9 mouse cellular contexts compared by ENCODE assay signal in genomic region chr13:53775687-53776086, GRCm38 (mm10).
DNase-seq lines count a peak whose midpoint lies in the region; ATAC-seq and TF ChIP-seq lines count a peak whose summit lies in the region.
"Had no signal": no experiment of that assay in that cellular context is flagged by ENCODE, and none has a peak within 500 bp of the region (broad histone marks: within the 10 kb centered on the region; RNA-seq: fewer than 3 reads in every experiment).

No protein-coding gene starts in this region.

- no peaks in the 10 kb centered on the region for H3K27me3 ChIP-seq in midbrain, postnatal 0 days (ENCODE audit: insufficient read depth, low read length)

- DNase-seq in gastrocnemius, postnatal 14 days, result peak; percentile 18
- no peak for DNase-seq in gastrocnemius, adult 18-20 months (ENCODE audit: low spot score)
- peak; percentile 30 for DNase-seq in ovary, postnatal 36 days (ENCODE audit: low spot score)
- no peak for DNase-seq in ovary, postnatal 10 days (ENCODE audit: low spot score)
- peak; percentile 48 for DNase-seq in brain, embryonic 14.5 days (ENCODE audit: low read depth)
- peak; percentile 28 for DNase-seq in induced T-regulatory cell, adult 2 months (ENCODE audit: low read depth)
- DNase-seq in midbrain, postnatal 0 days (ENCODE audit: low spot score), result peak; percentile 64
- DNase-seq in Muller cell, postnatal 12 days (ENCODE audit: inconsistent ontology term), result no peak

- TF ChIP-seq POLR2A in brain, embryonic 14.5 days (IDR thresholded peaks at IDR 0.05; ENCODE audit: borderline replicate concordance, extremely low read depth, insufficient read depth, insufficient read length, poor library complexity, severe bottlenecking), result no peak

- intact Hi-C loops in gastrocnemius, postnatal 14 days (cut with DNase I; ENCODE audit: low total_unique reads), result no loop called here

- no peak for ATAC-seq in midbrain, postnatal 0 days (ENCODE audit: low FRiP score)

- H3K27ac ChIP-seq in midbrain, postnatal 0 days (ENCODE audit: low read depth, low read length), result no peak overlapping the region
- H3K27ac ChIP-seq: limb, embryonic 12.5 days had no signal

- no peaks in the 10 kb centered on the region for H3K9me3 ChIP-seq in midbrain, postnatal 0 days (ENCODE audit: low read length)
- H3K9me3 ChIP-seq: limb, embryonic 12.5 days had no signal

- no peak overlapping the region for H3K4me3 ChIP-seq in midbrain, postnatal 0 days (ENCODE audit: low read depth, low read length)
- H3K4me3 ChIP-seq: limb, embryonic 12.5 days had no signal

- H3K36me3 ChIP-seq in midbrain, postnatal 0 days (ENCODE audit: insufficient read depth, low read length), result no peaks in the 10 kb centered on the region
- H3K36me3 ChIP-seq: limb, embryonic 12.5 days had no signal

- no peak overlapping the region for H3K4me2 ChIP-seq in midbrain, postnatal 0 days (ENCODE audit: low read depth, low read length, poor library complexity, severe bottlenecking)
- H3K4me2 ChIP-seq: limb, embryonic 12.5 days had no signal

- no peak overlapping the region for H3K9ac ChIP-seq in midbrain, postnatal 0 days (replicated peaks; ENCODE audit: low read length, poor library complexity, severe bottlenecking)
- H3K9ac ChIP-seq: limb, embryonic 12.5 days had no signal

- no peaks in the 10 kb centered on the region for H3K4me1 ChIP-seq in midbrain, postnatal 0 days (ENCODE audit: insufficient read depth, low read length)
- H3K4me1 ChIP-seq: limb, embryonic 12.5 days had no signal

- 38% methylated on average over 5 of the region's 5 CpGs for WGBS in midbrain, postnatal 0 days

- peak; percentile 61; the same call in 1 of the 2 replicates for TF ChIP-seq CTCF in brain, embryonic 14.5 days (IDR thresholded peaks at IDR 0.05; ENCODE audit: borderline replicate concordance, extremely low read depth, insufficient read depth, insufficient read length)
- peak; percentile 70 for TF ChIP-seq CTCF in midbrain, postnatal 0 days (IDR thresholded peaks at IDR 0.05)

Comparison
In these comparisons a context has a peak if more than half of its experiments do, and no peak if none do; other contexts are left out.
1. DNase-seq: peak in gastrocnemius, postnatal 14 days (single experiment), ovary, postnatal 36 days (single experiment), brain, embryonic 14.5 days (single experiment), induced T-regulatory cell, adult 2 months (single experiment) and midbrain, postnatal 0 days (single experiment); none in gastrocnemius, adult 18-20 months (single experiment), ovary, postnatal 10 days (single experiment) and Muller cell, postnatal 12 days (single experiment).